Mouse (Mus musculus) cerebellum, postnatal 4 days (tissue): ENCODE measurements around the gene Gm21775.
"Not testable (repeated sequence)": the region's sequence is repeated elsewhere in the genome, so short reads cannot be mapped to it uniquely, and the experiment has no call there.

Experiments used
- DNase-seq, 2 experiments: peaks; one replicate each; pipeline ENCODE4 v3.0.0; 2022; ENCODE audit warnings: low spot score in 2 of 2, mixed read lengths in 1 of 2

Gm21775 gene

DNA sequence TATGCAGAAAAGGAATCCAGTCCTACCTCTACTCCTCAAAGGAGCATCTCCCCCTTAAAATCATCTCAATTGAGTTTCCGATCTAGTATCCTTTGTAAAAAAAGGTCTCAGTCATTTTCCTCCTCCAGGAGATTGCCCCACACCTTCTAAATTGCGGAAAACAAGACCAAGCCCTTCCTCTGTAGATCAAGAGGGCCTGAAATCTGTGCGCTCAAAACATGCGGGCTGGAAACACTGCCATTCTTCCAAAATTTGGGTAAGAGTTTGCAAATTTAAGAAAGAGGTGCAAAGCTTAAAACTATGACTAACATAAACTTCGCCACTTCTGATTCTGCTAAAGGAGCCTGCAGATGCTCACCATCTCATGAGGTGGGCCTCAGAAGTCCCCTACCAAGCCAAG is at the start of gene Gm21775:
Gene Gm21775 (plus strand): TSS at position 301 of the 400 bp plus-strand sequence.
- not testable (repeated sequence) for DNase-seq

- not testable (repeated sequence) for DNase-seq
Measured at GRCm38 (mm10) chrY:10535942-10536341, 17.3 kb upstream of the Gm21775 start, which contains the start of gene Gm20737. Gene Gm20737, minus strand, starts transcription at chrY:10536042.
